Mouse (Mus musculus) c-Kit-positive CD71-positive TER-119-positive erythroid progenitor cells, embryonic 14.5 days (primary cell): ENCODE data around the gene Trim59.
"Not testable (repeated sequence)": the region's sequence is repeated elsewhere in the genome, so short reads cannot be mapped to it uniquely, and the experiment has no call there.

ENCODE experiments used
- DNase-seq: peaks from one replicate; pipeline ENCODE4 v3.0.0-alpha.2; 2013; ENCODE audit warnings: low spot score

The Trim59 gene

GRCm38 (mm10) chr3:69044645-69045399, at the start of gene Trim59:
Trim59 (minus strand) TSS chr3:69044755.
- DNase-seq: peak; percentile 88

GRCm38 (mm10) chr3:69064005-69064404, 19.4 kb upstream of the Trim59 start:
- no peak for DNase-seq

GRCm38 (mm10) chr3:69062764-69063163, 18.2 kb upstream of the Trim59 start:
- DNase-seq: no peak

- no peak for DNase-seq
Observed at GRCm38 (mm10) chr3:69060672-69061071, 16.1 kb upstream of the Trim59 start.

GRCm38 (mm10) chr3:69055871-69056270, 11.3 kb upstream of the Trim59 start:
- DNase-seq: no peak

GRCm38 (mm10) chr3:69054760-69055432, 10.3 kb upstream of the Trim59 start:
- DNase-seq: peak; percentile 93

- DNase-seq: no peak
Observed at GRCm38 (mm10) chr3:69051894-69052293, 7.3 kb upstream of the Trim59 start.

- DNase-seq: no peak
Observed at GRCm38 (mm10) chr3:69049011-69049410, 4.5 kb upstream of the Trim59 start.

- DNase-seq: no peak
Observed at GRCm38 (mm10) chr3:69047684-69048083, 3.1 kb upstream of the Trim59 start.

GRCm38 (mm10) chr3:69046509-69046908, 2.0 kb upstream of the Trim59 start:
- no peak for DNase-seq

GRCm38 (mm10) chr3:69045750-69046149, 1.2 kb upstream of the Trim59 start:
- DNase-seq: no peak

- no peak for DNase-seq
Observed at GRCm38 (mm10) chr3:69045400-69045703, 797 bp upstream of the Trim59 start.

GRCm38 (mm10) chr3:69044167-69044591, 376 bp downstream of the Trim59 start:
- DNase-seq: no peak

- no peak for DNase-seq
Observed at GRCm38 (mm10) chr3:69041298-69041697, 3.3 kb downstream of the Trim59 start.

- DNase-seq: no peak
Observed at GRCm38 (mm10) chr3:69040105-69040504, 4.5 kb downstream of the Trim59 start.

- no peak for DNase-seq
Observed at GRCm38 (mm10) chr3:69026133-69026783, 18.3 kb downstream of the Trim59 start.

GRCm38 (mm10) chr3:69020764-69021163, 23.8 kb downstream of the Trim59 start:
- no peak for DNase-seq

- no peak for DNase-seq
Observed at GRCm38 (mm10) chr3:69020285-69020684, 24.3 kb downstream of the Trim59 start.

- not testable (repeated sequence) for DNase-seq
Observed at GRCm38 (mm10) chr3:69018635-69019034, 25.9 kb downstream of the Trim59 start.

GRCm38 (mm10) chr3:69017181-69017580, 27.4 kb downstream of the Trim59 start:
- DNase-seq: no peak

- DNase-seq: no peak
Observed at GRCm38 (mm10) chr3:69008873-69009272, 35.7 kb downstream of the Trim59 start.

- DNase-seq: peak; percentile 25
Observed at GRCm38 (mm10) chr3:69006246-69006760, 38.3 kb downstream of the Trim59 start.
